Mouse (Mus musculus) right cerebral cortex, adult 2 months (tissue): ENCODE data around the gene Slc25a19.
A peak's percentile ranks its signal among the peaks of the same experiment; 100 is the strongest.

Experiments
- DNase-seq, 2 experiments: peaks; one replicate each; pipeline ENCODE4 v3.0.0; 2021 to 2022; ENCODE audit warnings: low spot score in 2 of 2

Slc25a19 gene

GRCm38 (mm10) chr11:115640978-115641663 lies 13.0 kb upstream of the Slc25a19 start:
- peak; percentile 33 to 55 for DNase-seq

- no peak for DNase-seq
Measured at GRCm38 (mm10) chr11:115640311-115640828, 12.3 kb upstream of the Slc25a19 start.

DNA sequence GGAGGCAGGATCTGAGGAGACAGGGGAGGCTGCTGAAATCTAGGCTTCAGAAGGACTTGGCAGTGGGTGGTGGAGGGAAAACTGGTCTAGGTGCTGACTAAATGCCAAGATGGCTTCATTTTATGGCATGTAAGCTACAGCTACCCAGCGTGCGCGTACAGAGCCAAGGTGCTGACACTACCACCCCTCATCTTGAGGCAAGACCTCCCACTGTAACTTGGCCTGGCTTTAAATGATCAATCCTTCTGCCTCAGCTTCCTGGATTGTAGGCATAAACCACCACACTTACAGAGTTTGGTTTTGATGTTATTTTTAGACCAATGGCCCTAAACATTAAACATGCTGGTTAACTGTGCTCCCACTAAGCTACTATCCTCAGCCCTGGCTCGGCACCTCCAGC lies 11.4 kb upstream of the Slc25a19 start:
- no peak for DNase-seq

GRCm38 (mm10) chr11:115638498-115639409 lies 10.7 kb upstream of the Slc25a19 start:
- DNase-seq: no peak

DNA sequence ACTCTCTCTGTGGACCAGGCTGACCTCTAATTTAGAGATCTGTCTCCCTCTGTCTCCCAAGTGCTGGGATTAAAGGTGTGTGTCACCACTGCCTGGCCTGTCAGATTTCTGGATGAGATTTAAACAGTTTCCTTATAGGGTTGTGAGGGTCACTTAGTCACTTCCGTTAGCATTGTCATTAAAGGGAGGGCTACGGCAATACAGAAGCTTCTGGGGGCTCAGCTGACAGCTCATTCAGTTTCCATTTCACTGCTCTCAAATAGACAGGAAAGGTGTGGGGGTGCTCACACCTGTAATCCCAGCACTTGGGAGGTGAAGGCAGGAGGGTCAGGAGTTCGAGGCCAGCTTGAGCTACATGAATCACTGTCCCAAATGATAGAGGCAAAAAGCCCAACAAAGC lies 8.9 kb upstream of the Slc25a19 start:
- DNase-seq: no peak

DNA sequence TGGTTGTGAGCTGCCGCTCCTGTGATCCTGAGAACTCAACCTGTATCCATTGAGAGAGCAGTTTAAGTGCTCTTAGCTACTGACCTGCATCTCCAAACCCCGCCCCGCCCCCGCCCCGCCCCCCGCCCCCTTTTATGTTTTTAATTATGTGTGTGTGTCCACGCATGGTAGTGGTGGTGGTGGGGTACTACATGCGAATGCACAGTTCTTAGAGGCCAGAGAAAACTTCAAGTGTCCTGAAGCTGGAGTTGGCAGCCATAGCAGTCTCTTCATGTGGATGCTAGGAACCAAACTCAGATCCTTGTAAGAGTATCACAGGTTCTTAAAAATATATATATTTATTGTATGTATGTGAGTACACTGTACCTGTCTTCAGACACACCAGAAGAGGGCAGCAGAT lies 7.4 kb upstream of the Slc25a19 start:
- DNase-seq: no peak

DNA sequence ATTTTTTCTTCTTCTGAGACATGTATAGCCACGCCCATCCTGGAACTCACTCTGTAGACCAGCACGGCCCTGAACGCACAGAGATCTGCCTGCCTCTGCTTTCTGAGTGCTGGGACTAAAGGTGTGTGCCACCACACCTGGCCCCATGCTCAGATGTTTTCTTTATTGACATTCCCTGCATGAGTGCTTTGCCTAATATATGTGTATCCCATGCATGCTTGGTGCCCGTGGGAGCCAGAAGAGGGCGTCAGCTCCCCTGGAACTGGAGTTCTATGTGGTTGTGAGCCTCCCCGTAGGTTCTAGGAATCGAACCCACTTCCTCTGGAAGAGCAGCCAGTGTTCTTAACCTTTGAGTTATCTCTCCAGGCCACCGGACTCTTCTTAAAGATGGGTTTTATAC lies 6.9 kb upstream of the Slc25a19 start:
- no peak for DNase-seq

DNA sequence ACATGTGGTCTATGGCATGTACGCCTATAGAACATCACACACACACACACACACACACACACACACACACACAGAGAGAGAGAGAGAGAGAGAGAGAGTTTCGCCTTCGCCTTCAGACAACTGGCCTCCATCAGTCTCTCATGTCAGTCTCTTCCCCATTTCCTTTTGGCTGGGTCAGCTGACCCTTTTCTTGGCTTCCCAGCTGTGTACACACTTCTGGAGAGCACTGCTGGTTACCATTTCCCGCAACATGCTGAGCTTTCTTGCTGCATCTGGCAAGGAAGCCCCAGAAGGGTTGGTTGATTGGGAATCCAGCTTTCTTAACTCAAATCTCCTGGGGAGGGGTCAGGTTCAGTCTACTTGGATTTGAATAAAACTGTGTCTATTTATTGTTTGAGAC lies 6.0 kb upstream of the Slc25a19 start:
- no peak for DNase-seq

DNA sequence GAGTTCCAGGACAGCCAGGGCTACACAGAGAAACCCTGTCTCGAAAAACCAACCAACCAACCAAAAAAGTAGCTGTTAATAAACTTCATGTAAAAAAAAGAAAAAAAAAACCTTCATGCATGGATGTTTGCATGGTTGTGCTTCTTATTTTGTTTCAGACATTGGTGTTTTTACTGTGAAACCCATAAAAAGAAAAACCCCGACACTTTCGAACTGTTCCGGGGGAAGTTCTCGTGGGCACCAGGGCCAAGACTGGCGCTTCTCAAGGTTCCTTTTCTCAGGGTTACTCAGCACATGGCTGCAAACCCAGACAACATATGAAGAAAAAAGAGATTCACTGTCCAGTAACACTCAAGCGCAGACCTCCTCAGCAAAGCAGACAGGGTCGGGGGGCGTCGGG lies 4.8 kb upstream of the Slc25a19 start:
- no peak for DNase-seq

DNA sequence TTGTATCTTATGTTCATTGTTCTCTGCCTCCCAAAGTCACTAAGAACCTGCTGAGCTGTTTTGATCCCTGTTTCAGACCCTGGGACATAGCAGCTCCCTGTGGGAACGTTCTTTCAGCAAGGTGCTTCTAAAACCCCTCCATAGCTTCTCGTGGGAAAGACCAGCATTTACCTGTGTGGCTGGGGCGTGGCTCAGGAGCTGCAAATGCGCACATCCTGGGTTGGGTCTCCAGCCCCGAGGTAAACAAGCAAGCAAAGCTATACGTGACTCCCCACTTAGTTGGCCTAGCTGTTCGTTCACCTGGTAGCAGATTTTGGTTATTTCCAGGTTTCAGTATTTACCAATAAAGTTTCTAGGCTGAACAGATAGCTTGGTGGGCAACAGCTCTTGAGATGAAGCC lies 4.2 kb upstream of the Slc25a19 start:
- no peak for DNase-seq

DNA sequence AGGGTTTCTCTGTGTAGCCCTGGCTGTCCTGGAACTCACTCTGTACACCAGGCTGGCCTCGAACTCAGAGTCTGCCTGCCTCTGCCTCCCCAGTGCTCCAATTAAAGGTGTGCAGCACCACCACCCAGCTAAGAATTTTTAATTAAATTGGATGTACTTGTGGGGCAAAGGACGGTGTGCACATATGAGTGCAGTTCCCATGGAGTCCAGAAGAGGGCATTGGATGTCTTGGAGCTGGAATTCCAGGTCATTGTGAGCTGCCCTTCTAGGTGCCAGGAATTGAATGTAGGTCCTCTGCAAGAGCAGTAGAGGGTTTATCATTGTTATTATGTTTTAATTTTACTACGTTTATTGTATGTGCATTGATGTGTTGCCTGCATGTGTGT lies 3.4 kb upstream of the Slc25a19 start:
- DNase-seq: peak; percentile 39 to 43

DNA sequence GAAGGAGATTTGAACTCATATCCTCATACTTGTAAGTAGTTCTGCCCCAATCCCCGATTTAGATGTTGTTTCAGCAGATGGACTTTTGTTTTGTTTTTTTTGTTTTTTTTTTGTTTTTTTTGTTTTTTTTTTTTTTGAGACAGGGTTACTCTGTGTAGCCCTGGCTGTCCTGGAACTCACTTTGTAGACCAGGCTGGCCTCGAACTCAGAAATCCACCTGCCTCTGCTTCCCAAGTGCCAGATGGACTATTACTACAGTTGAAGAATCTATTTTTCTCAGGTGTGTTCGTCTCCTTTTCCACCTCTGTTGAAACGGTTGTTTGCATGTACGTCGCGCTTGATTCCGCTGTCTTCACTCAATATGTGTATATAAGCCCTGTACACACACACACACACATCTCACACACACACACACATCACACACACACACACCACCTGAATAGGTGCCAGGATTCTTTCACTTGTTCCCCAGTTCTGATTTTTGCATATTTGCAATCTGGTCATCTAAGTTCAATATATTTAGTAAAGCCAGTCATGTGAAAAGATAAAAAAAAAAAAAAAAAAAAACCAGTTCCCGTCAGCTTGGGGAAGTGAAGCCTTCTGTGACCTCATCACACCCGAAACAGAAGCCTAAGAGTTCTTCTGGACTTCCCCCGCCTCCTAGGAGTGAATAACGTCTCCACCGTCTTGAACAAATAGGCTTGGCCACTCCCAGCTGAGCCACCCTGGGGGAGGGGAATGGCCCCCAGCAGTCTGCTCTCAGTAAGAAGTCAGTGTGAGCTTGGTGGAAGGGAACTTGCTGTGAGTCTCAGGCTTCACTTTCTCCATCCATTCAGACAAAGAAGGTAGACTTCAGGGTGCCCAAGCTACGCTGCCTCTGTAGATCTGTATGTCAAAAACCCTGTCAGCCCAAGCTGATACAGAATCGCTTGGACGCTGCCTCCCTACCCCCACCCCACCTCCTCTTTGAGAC lies 2.7 kb upstream of the Slc25a19 start:
- DNase-seq: peak in 1 of 2 experiments; percentile 34

DNA sequence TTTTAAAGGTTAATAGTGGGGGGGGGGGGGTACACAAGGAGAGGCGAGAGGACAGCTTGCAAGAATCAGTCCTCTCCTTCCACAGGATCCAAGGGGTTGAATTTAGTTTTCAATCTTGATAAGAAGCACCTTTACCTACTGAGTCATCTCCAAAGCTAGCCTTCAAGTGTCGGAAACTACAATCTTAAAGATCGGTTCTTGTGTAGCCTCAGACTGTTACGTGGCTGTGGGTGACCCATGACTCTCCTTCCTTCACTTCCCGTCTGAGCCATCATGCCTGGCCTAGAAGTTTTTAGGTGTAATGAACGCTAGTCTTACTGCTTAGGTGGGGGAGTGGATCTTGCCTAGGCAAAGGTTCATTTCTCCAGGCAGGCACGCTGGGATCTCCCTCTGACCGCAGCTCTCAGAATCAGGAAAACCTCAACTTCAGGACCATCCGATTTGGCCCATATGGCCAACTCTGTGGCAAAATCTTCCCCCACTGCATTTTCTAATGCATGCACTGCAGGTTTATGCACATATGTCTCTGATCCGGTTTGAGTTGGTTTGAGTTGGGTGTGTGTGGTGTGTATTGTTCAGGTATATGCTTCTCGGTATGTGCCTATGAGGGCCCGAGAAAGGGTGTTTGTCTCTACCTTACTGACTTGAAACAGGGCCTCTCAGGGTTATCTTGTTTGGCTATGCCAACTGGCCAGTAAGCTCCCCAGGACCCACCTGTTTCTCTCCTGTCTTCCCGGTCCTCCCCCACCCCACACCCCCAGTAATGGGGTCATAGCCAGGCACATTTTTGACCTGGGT lies 1.8 kb upstream of the Slc25a19 start:
- no peak for DNase-seq

DNA sequence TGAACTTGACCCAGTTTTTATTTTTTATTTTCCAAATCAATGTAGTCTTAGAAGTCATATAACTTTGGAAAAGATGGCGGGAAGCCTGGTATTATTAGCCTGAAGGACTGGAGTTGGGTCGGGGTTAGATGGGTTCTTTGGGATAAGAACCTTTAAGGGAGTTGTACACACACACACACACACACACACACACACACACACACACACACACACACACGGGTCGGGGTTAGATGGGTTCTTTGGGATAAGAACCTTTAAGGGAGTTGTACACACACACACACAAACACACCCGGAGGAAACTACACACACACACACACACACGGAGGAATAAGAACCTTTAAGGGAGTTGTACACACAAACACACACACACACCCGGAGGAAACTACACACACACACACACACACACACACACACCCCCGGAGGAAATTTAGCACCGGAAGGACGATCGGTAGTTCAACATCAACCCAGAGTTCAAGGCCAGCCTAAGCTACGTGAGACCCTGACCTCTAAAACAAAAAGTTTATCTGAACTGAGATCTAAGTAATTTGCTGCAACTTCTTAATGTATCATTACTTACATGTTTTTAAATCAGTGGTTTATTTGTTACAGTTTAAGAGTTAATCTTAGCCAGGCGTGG lies 488 bp upstream of the Slc25a19 start:
- no peak for DNase-seq

DNA sequence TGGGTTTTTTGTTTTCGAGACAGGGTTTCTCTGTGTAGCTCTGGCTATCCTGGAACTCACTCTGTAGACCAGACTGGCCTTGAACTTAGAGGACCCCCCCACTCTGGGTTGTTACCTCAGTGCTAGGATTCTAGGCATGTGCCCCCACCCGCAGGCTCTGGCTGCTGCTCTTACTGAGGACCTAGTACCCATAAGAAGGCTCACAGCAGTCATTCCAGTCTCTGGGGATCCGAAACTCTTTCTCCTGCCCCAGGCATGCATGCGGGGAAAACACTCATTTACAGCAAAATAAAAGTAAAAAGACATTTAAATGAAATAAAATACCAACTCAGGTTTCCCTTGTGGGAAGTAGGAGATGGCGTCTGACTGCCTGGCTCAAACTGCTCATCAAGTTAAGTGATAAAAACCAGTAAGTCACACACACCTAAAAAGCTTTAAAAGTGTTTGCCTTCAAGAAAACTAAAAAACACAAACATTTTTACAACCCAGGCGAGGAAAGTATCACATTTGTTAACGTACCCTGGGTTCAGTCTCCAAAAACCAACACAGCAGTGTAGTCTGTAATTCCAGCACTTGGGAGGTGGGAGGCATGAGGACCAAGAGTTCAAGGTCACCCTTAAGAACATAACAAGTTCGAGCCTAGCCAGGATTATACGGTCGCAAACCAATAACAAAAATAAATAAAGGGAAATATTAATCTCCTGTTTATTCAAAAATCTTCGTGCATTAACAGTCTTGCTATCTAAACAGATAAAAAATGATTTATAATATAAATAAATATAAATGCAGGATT lies 1.1 kb downstream of the Slc25a19 start:
- DNase-seq: no peak

- DNase-seq: no peak
Measured at GRCm38 (mm10) chr11:115625877-115626276, 2.2 kb downstream of the Slc25a19 start.

DNA sequence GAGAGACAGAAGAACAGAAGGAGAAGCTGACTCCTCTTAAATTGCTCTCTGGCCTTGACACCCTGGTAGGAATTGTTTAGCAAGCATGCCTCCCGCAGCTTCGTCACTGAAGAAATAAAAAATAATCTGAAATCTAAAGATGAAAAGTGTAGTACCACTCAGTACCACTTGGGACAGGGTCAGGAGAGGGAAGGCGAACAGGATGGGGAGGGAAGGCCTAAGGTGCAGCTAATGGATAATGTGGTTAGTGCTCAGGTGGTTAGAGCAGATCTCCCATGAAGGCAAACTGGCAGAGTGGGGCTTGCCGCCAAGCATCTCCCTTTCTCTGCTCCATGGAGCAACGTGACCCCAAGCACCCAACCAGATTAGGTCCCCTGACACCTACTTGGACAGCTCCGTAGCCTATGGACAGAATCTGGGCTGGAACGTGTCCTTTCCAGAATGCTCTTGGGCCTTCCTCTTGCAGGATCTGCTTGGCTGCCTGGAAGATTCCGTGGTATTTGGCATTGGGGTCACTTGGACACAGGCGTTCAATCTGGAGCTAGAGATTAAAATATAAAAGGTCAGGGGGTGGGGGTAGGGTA lies 4.5 kb downstream of the Slc25a19 start:
- DNase-seq: no peak

DNA sequence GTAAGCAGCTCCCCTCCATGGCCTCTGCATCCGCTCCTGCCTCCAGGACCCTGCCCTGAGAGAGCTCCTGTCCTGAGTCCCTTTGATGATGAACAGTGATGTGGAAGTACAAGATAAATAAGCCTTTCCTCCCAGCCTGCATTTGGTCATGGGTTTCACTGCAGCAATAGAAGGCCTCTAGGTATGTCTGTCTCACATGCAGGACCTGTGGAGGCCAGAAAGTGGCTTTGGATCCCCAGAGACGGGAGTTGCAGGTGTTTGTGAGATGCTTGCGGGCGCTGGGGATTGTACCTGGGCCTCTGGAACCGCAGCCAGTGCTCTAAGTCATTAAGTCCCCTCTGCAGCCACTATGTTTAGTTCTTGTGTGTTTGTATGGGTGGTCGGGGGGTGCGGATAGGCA lies 8.1 kb downstream of the Slc25a19 start:
- no peak for DNase-seq
